Mouse (Mus musculus): Measurements from ENCODE around the gene Podxl2.

DNA sequence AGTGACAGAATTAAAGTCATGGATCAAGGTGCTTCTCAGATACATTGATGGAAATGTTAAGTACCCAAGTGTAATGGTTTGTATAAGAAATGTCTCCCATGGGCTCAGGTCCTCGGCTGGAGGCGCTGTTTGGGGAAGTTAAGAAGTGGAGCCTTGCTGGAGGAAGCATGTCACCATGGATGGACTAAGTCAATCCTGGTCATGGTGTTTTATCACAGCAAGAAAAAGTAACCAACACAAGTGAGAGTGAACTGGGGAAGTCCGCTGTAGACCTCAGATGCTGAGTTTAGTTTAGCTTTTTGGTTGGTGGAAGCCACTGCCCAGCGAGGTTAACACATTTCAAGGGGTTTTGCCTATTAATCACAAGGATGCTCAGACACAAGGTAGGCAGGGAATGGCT is 45.3 kb downstream of the Podxl2 start:
- TF ChIP-seq CTCF (IDR thresholded peaks at IDR 0.05; ENCODE audit: insufficient read depth, low read depth, low read length) (no peak), POLR2A (IDR thresholded peaks at IDR 0.05; ENCODE audit: insufficient read depth, low read depth, low read length) (no peak)

Data from olfactory bulb, adult 2 months (tissue).